Mouse (Mus musculus) stomach, embryonic 14.5 days (tissue): ENCODE results near the gene Col11a2. TPM values are rescaled to one million over a fixed set of nuclear protein-coding genes. Genes with fewer than 3 reads are reported as not detected.

Experiments used
- ATAC-seq: fragments of 200-750 bp; cut with Nextera tagmentation; 2 replicates; pipeline ENCODE4 v1.8.0; 2017; ENCODE audit warnings: low read depth, moderate TSS enrichment; ENCODE audit not compliant: insufficient number of reproducible peaks, insufficient read depth, low FRiP score
- H3K27ac ChIP-seq: fragments of 300-500 bp; sonication (generic); 2 replicates; pipeline ENCODE4 v1.5.1; 2014; ENCODE audit warnings: mild to moderate bottlenecking, low read length, moderate library complexity, mixed read lengths
- H3K27me3 ChIP-seq: fragments of 300-500 bp; sonication (generic); 2 replicates; pipeline ENCODE4 v1.6.1; 2014; ENCODE audit warnings: low read length, control low read depth, mixed read lengths; ENCODE audit not compliant: control insufficient read depth, insufficient read depth
- H3K36me3 ChIP-seq: fragments of 300-500 bp; sonication (generic); 2 replicates; pipeline ENCODE4 v1.6.1; 2014; ENCODE audit warnings: mild to moderate bottlenecking, control low read depth, low read length, moderate library complexity, mixed read lengths; ENCODE audit not compliant: control insufficient read depth, insufficient read depth
- H3K4me1 ChIP-seq: fragments of 300-500 bp; sonication (generic); 2 replicates; pipeline ENCODE4 v1.6.1; 2014; ENCODE audit warnings: low read length, control low read depth, mixed read lengths; ENCODE audit not compliant: control insufficient read depth, insufficient read depth
- H3K4me2 ChIP-seq: fragments of 300-500 bp; sonication (generic); replicated peaks from 2 replicates; pipeline ENCODE4 v1.6.1; 2014; ENCODE audit warnings: low read depth, low read length, control low read depth
- H3K4me3 ChIP-seq: fragments of 300-500 bp; sonication (generic); 2 replicates; pipeline ENCODE4 v1.5.1; 2014; ENCODE audit warnings: low read depth, low read length, control low read depth
- H3K9ac ChIP-seq: fragments of 300-500 bp; sonication (generic); replicated peaks from 2 replicates; pipeline ENCODE4 v1.6.1; 2014; ENCODE audit warnings: low read depth, mild to moderate bottlenecking, control low read depth, low read length, moderate library complexity, mixed read lengths
- H3K9me3 ChIP-seq: fragments of 300-500 bp; sonication (generic); 2 replicates; pipeline ENCODE4 v1.6.1; 2016; ENCODE audit warnings: low read depth, low read length, control low read depth; ENCODE audit not compliant: control insufficient read depth
- WGBS: fragments of 180-500 bp; shearing (Covaris S2); extraction: QIAGEN DNeasy Blood & Tissue Kit; methylation state at CpG from one replicate; pipeline ENCODE4 v1.1.7; 2014; 5-methylcytosine and 5-hydroxymethylcytosine counted together
- polyA plus RNA-seq: library from polyadenylated mRNA; unstranded; fragments of >200 nt; fragmentation: Nextera tagmentation; extraction: Ambion mirVana; gene quantifications from 2 replicates; pipeline ENCODE4 v1.2.1, GENCODE M21; 2014

Col11a2 gene
- polyA plus RNA-seq, 1 experiment from 2014 or later, result 0.32 TPM

DNA sequence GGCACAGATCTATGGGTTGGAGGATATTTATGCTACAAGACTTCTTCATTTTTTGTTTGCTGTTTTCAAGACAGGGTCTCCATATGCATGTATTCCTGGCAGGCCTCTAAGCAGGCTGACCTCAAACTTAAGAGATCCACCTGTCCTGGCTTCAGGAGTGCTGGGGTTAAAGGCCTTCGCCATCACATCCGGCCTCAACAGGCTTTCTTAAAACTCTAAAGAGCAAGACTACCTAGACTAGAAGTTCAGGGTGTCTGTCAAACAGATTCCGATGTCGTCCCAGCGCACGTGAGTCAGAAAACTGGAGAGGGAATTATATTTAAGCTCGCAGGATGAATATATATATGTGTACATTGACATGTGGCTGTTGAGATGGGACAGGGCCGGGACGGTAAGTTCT is 15.6 kb upstream of the Col11a2 start:
- no peak for ATAC-seq
- H3K27ac ChIP-seq, result 0 out of 2 replicates have a peak overlapping the region, but pooled peaks have one; percentile 90
- no peaks in the 10 kb centered on the region for H3K9me3 ChIP-seq
- peak overlapping the region; percentile 94 for H3K4me2 ChIP-seq
- H3K36me3 ChIP-seq, result peaks cover 9% of the 10 kb centered on the region
- 59% methylated on average over 9 of the region's 9 CpGs for WGBS
- 0 out of 2 replicates have a peak overlapping the region, but pooled peaks have one; percentile 87 for H3K9ac ChIP-seq
- peaks cover 27% of the 10 kb centered on the region for H3K4me1 ChIP-seq
- peak overlapping the region; percentile 90 for H3K4me3 ChIP-seq
- H3K27me3 ChIP-seq, result no peaks in the 10 kb centered on the region

DNA sequence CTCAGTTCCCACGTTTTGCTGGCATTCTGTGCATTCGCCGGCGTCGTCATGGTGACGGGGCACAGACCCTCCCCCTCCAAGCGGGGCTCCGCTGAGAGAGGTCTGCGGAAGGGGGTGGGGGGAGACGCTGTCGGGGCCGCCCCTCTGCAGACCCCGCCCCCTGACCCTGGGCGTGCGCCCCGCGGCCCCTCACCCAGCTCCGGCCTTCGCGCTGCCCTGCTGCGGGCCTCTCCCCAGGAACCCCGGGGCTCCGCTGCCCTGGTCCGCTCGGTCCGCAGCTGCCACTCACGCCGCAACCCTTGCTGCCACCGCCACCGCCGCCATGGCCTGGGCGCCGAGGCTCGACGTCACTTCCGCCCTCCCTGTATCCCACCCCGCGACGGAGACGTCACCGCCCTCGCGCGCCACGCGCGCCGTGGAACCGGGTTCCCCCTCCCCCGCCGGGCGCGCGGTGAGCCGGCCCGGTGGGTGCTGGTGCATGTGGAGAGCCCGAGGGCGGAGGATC is 14.9 kb upstream of the Col11a2 start, which contains the start of gene Ring1:
Ring1 (minus strand) TSS at position 364 of the 505 bp plus-strand sequence.
- peak; percentile 71 for ATAC-seq
- WGBS, result 2% methylated on average over 48 of the region's 58 CpGs

DNA sequence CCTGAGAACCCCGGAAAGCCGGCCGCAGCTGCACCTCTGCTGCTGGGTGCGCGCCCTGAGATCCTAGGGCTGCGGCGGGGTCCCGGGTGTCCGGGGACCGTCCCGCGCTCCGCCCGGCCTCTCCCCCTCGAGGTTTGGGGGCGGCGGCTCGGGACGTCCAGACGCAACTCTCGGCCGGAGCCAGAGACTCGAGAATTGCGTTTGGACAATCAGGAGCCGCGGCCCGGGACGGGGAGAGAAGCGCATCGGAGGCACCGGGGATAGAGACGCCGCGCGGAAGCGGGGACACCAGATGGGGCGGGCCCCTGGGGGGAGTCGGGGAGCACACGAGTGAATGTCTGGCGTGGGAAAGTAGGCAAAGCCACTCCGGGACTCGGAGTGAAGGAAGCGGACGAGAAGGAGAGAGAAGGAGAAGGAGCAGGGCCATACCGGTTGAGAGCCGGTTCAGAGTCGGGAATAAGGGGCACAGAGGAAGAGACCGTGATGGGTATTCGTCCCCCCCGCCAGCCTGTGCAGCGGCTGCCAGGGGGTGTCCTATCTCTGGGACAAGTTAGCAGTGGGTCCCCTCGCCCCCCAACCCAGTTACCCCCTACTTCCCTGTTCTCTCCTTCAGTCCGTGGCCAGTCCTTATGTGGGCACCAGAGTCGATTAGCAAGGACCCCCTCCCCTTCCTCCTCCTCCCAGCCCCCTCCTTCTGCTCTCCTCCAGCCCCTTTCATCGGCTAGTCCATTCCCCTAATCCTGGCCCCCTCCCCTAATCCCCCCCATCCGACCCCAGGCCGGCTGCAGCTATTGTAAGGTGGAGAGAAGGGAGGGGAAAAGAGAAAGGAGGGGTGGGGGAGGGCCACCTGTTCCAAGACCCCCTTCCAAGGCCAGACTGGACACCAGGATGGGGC is 14.1 kb upstream of the Col11a2 start:
- ATAC-seq, result peak; percentile 13; the same call in 1 of the 2 replicates

More for the DNA sequence above, 14.9 kb upstream of the Col11a2 start, which contains the start of gene Ring1:
- peaks cover 27% of the 10 kb centered on the region for H3K4me1 ChIP-seq
- H3K9me3 ChIP-seq, result no peaks in the 10 kb centered on the region
- peak within 1 kb of the TSS; percentile 87 for H3K9ac ChIP-seq
- H3K27ac ChIP-seq, result peak within 1 kb of the TSS; percentile 90
- H3K4me2 ChIP-seq, result peak within 1 kb of the TSS; percentile 94
- H3K27me3 ChIP-seq, result no peaks in the 10 kb centered on the region
- H3K4me3 ChIP-seq, result peak within 1 kb of the TSS; percentile 90
- peaks cover 16% of the 10 kb centered on the region for H3K36me3 ChIP-seq

DNA sequence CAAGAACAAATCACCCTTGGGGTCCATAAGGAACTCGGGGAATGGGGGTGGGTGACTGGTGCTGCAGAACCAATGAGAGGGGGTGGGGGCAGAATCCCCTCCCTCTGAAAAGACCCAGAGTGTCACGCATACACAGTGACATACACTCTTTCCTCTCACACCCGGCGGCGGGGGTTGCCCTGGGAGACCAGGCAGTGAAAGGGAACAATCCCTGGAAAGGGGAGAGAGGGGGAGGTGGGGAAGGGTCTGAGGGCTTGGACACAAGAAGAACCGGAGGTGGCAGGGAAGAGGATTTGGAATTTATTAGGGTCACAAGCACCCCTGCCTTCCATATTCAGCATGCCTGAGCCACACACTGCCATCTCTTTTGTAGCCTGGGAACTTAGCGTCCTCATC is 13.5 kb upstream of the Col11a2 start:
- no peak overlapping the region for H3K27ac ChIP-seq
- H3K4me1 ChIP-seq, result peaks cover 39% of the 10 kb centered on the region
- no peak overlapping the region; the same call in 1 of the 2 replicates for H3K9ac ChIP-seq
- peaks cover 24% of the 10 kb centered on the region for H3K36me3 ChIP-seq
- peak overlapping the region; percentile 90 for H3K4me3 ChIP-seq
- no peak for ATAC-seq
- no peaks in the 10 kb centered on the region for H3K9me3 ChIP-seq
- no peaks in the 10 kb centered on the region for H3K27me3 ChIP-seq
- WGBS, result 14% methylated on average over 7 of the region's 7 CpGs
- peak overlapping the region; percentile 94 for H3K4me2 ChIP-seq

More for the DNA sequence above, 14.1 kb upstream of the Col11a2 start:
- Histone ChIP-seq H3K27ac (peak overlapping the region; percentile 90), H3K4me3 (peak overlapping the region; percentile 90), H3K4me2 (peak overlapping the region; percentile 94), H3K36me3 (peaks cover 23% of the 10 kb centered on the region), H3K27me3 (no peaks in the 10 kb centered on the region), H3K9ac (peak overlapping the region; percentile 87), H3K4me1 (peaks cover 32% of the 10 kb centered on the region), H3K9me3 (no peaks in the 10 kb centered on the region)
- WGBS, result under 1% methylated on average over 55 of the region's 57 CpGs

DNA sequence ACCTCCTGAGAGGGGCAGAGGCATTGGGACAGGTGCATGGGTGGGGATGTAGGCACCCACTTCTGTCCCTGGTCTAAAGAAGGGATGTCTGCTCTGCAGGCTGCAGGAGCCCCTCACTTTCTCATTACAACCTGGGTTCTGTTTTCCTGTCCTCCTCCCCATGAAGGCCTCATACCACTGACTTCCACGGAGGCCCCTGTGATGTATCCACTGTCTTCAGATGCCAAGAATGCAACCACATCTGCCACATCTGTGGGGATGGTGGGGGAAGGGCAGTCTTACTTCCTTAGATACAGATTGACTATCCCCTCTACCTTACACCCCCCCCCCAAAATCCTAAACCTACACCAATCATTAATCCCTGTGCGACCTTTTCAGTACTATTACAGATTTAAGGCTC is 13.0 kb upstream of the Col11a2 start:
- peaks cover 39% of the 10 kb centered on the region for H3K4me1 ChIP-seq
- ATAC-seq, result no peak
- H3K9ac ChIP-seq, result no peak overlapping the region
- 42% methylated on average over 2 of the region's 2 CpGs for whole genome bisulfite sequencing
- H3K4me3 ChIP-seq, result 0 out of 2 replicates have a peak overlapping the region, but pooled peaks have one; percentile 90
- no peaks in the 10 kb centered on the region for H3K27me3 ChIP-seq
- peaks cover 24% of the 10 kb centered on the region for H3K36me3 ChIP-seq
- H3K4me2 ChIP-seq, result no peak overlapping the region
- no peak overlapping the region for H3K27ac ChIP-seq
- H3K9me3 ChIP-seq, result no peaks in the 10 kb centered on the region

DNA sequence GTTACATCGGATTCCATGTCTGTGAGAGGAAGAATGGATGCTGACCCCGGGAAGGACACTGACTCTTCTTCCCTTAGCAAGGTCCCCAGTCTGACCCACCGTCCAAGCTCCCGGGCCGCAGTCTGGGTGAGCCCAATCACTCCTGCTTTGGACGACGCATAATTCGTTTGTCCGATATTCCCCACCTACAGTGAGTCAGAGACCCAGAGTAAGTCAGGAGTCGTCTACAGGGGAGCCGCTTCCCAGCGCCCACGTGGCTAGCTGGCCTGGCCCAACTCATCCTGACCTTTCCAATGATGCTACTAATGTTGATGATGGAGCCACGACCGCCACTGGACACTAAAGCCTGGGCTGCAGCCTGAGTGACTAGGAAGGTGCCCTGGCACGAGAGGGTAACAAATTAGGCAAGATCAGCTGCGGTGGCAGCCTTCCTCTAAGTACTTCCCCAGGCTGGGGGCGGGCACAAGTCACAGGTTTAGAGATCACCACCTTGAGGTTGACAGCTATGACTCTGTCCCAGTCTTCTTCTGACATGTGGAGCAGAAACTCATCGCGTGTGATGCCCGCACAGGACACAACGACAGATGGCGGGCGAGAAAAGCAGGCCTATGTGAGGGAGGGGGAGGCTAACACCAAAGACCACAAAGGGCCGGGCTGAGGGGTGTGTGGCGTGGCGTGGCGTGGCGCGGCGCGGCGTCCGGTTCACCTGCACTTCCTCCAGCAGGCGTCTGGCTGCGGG is 12.2 kb upstream of the Col11a2 start:
- ATAC-seq, result no peak
- peak overlapping the region; percentile 55 for H3K9ac ChIP-seq
- peaks cover 39% of the 10 kb centered on the region for H3K4me1 ChIP-seq
- H3K4me3 ChIP-seq, result peak overlapping the region; percentile 61
- H3K27ac ChIP-seq, result peak overlapping the region; percentile 56
- peak overlapping the region; percentile 96 for H3K4me2 ChIP-seq
- no peaks in the 10 kb centered on the region for H3K27me3 ChIP-seq
- H3K9me3 ChIP-seq, result no peaks in the 10 kb centered on the region
- H3K36me3 ChIP-seq, result peaks cover 19% of the 10 kb centered on the region
- 8% methylated on average over 36 of the region's 36 CpGs for WGBS

DNA sequence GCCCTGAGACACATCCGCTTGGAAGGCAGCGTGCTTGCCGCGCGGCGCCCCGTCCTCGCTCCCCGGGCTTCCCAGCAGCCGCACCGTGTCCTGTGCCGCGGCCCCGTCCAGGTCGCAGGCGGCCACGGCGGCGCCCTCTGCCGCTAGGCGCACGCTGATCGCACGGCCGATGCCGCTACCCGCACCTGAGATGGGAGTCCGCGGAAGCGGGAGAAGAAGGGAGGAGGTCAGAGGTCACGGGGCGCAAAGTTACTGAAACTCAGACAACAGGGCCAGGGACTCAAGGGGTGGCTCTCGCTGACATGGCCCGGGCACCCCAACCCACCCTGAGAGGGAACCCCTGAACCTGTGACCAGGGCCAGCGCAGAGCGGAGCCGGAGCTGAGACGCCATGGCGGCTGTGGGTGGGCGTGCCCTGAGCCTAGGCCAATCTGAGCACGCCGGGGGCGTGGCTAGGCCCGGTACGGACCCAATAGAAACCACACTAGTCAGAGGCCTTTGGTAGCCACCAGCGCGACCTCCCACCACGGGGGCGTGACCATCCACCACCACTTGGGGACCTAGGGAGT is 11.5 kb upstream of the Col11a2 start, which contains the start of gene H2-Ke6:
H2-Ke6 (minus strand) TSS at position 405 of the 568 bp plus-strand sequence.
- peak within 1 kb of the TSS; percentile 96 for H3K4me2 ChIP-seq
- peaks cover 19% of the 10 kb centered on the region for H3K36me3 ChIP-seq
- no peaks in the 10 kb centered on the region for H3K9me3 ChIP-seq
- H3K9ac ChIP-seq, result peak within 1 kb of the TSS; percentile 55
- under 1% methylated on average over 49 of the region's 49 CpGs for WGBS
- no peaks in the 10 kb centered on the region for H3K27me3 ChIP-seq
- H3K27ac ChIP-seq, result peak within 1 kb of the TSS; percentile 56
- peak within 1 kb of the TSS; percentile 61 for H3K4me3 ChIP-seq
- peak; percentile 82 for ATAC-seq
- peaks cover 41% of the 10 kb centered on the region for H3K4me1 ChIP-seq
